Mouse (Mus musculus) cerebellum, adult 2 months (tissue): Measurements from ENCODE around the gene Syngr1.
A peak's percentile ranks its signal among the peaks of the same experiment; 100 is the strongest.

Experiments
- CTCF ChIP-seq: fragments of 200-500 bp; IDR thresholded peaks from 2 replicates; pipeline ENCODE4 v1.5.1; 2011; ENCODE audit warnings: low read depth, mild to moderate bottlenecking, control low read depth, low read length, moderate library complexity, borderline replicate concordance; ENCODE audit not compliant: insufficient read depth
- POLR2A ChIP-seq: fragments of 200-500 bp; IDR thresholded peaks from 2 replicates; pipeline ENCODE4 v1.6.1; 2011; ENCODE audit warnings: low read length, control low read depth, borderline replicate concordance; ENCODE audit not compliant: insufficient read depth

GRCm38 (mm10) chr15:80080711-80081615 is 10.2 kb upstream of the Syngr1 start:
- TF ChIP-seq POLR2A (no peak), CTCF (peak; percentile 47; the same call in 1 of the 2 replicates)
